Mouse (Mus musculus) adrenal gland, postnatal 36 days (tissue): ENCODE measurements around the gene Hmgb1. TPM values are rescaled to one million over a fixed set of nuclear protein-coding genes. Genes with fewer than 3 reads are reported as not detected.

Experiments used
- total RNA-seq, 2 experiments: library from RNA; stranded (reverse); gene quantifications; 2 replicates each; pipeline ENCODE4 v1.2.3; 2021

The Hmgb1 gene
- total RNA-seq, 2 experiments from 2014 or later: 141 to 161 TPM

Other genes starting within 250 kb of the Hmgb1 start
- gene Gm42791, start 189.3 kb downstream of the Hmgb1 start, total RNA-seq: 1 to 10 TPM; 4.2 to 5.7 TPM
- 10 to 100 TPM; 29.9 to 40.6 TPM for gene Uspl1, start 139 bp downstream of the Hmgb1 start, total RNA-seq
- 10 to 100 TPM; 15.1 to 15.8 TPM for gene Alox5ap, start 80.3 kb upstream of the Hmgb1 start, total RNA-seq
- gene Medag, start 227.3 kb upstream of the Hmgb1 start, total RNA-seq: 1 to 10 TPM; 3.8 to 9.1 TPM